In the genomic region with DNA sequence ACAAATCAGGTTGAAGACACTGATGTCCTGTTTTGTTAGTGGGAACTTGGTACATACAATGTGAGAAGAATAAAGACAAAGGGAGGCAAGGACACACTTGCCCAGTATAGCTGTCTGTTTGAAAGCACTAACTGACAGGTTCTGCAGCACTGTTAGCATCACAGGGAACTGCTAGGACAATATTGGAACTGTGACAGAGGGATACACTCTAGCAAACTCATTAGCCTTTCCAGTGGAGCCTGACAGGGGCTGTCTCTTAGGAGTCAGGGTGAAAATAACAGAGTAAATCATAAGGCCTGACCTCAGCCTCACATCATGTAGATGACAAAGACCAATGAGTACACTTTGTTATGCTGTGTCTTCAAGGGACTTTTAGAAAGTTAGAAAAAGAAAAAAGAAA, we compare ENCODE assay signal across 18 mouse cellular contexts.
"Had no signal": no experiment of that assay in that cellular context is flagged by ENCODE, and none has a peak within 500 bp of the region (broad histone marks: within the 10 kb centered on the region; RNA-seq: fewer than 3 reads in every experiment).

No protein-coding gene starts in this region.

- H3K4me1 ChIP-seq: liver, embryonic 13.5 days; neural tube, embryonic 12.5 days; neural tube, embryonic 15.5 days had no signal

- H3K36me3 ChIP-seq: liver, embryonic 13.5 days; neural tube, embryonic 12.5 days; neural tube, embryonic 15.5 days had no signal

- H3K4me3 ChIP-seq: left cerebral cortex, adult 2 months; liver, embryonic 13.5 days; neural tube, embryonic 12.5 days; neural tube, embryonic 15.5 days had no signal

- H3K4me2 ChIP-seq: liver, embryonic 13.5 days; neural tube, embryonic 12.5 days; neural tube, embryonic 15.5 days had no signal

- DNase-seq: kidney, adult 9 months; layer of hippocampus, postnatal 36 days; liver, embryonic 13.5 days; lung, adult 2 months; lung, postnatal 14 days; lung, postnatal 4 days; midbrain, embryonic 14.5 days; right cerebral cortex, adult 18-20 months; right cerebral cortex, postnatal 14 days; right cerebral cortex, postnatal 4 days; thymus, adult 2 months; thymus, postnatal 14 days; thymus, postnatal 4 days had no signal

- H3K9ac ChIP-seq: liver, embryonic 13.5 days; neural tube, embryonic 12.5 days; neural tube, embryonic 15.5 days had no signal

- H3K27me3 ChIP-seq: liver, embryonic 13.5 days; neural tube, embryonic 12.5 days; neural tube, embryonic 15.5 days had no signal

- H3K27ac ChIP-seq: left cerebral cortex, adult 2 months; liver, embryonic 13.5 days; neural tube, embryonic 12.5 days; neural tube, embryonic 15.5 days; stomach, postnatal 0 days had no signal

- H3K9me3 ChIP-seq: liver, embryonic 13.5 days; neural tube, embryonic 12.5 days; neural tube, embryonic 15.5 days had no signal

- ATAC-seq: intestine, postnatal 0 days had no signal
